Mouse (Mus musculus): ENCODE data around the gene Fbxl2.

DNA sequence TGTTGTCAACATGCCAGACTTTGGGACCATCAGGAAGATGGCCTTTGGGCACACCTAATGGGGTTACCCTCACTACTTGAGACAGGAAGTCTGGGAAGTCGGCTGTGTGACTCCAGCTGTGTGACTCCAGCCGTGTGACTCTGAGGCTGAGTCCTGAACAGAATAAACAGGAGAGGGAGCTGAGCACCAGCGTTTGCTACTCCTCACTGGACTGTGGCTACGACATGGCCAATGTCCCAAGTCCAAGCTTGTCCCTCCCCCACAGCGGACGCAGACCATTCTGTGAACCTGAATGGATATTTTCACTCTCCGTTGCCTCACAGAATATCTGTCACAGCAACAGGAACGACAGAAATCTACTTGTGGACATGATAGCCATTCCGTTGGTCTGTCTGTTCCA lies 39.2 kb downstream of the Fbxl2 start:
- no peak for TF ChIP-seq CTCF (IDR thresholded peaks at IDR 0.05; ENCODE audit: borderline replicate concordance, insufficient read depth, low read length)
- no peak for TF ChIP-seq POLR2A (IDR thresholded peaks at IDR 0.05; ENCODE audit: low read depth, low read length)

All from embryonic fibroblast, embryonic 13.5 days (primary cell).